Comparison of ENCODE assay signal across 9 mouse cellular contexts in genomic region chr14:54572790-54573736, GRCm38 (mm10). TPM values are rescaled to one million over a fixed set of nuclear protein-coding genes. Genes with fewer than 3 reads are reported as not detected.
A peak's percentile ranks its signal among the peaks of the same experiment; 100 is the strongest.
DNase-seq lines count a peak whose midpoint lies in the region; ATAC-seq and TF ChIP-seq lines count a peak whose summit lies in the region.
"Had no signal": no experiment of that assay in that cellular context is flagged by ENCODE, and none has a peak within 500 bp of the region (broad histone marks: within the 10 kb centered on the region; RNA-seq: fewer than 3 reads in every experiment).

No protein-coding gene starts in this region.

- WGBS in hindbrain, embryonic 13.5 days, result 7% methylated on average over 14 of the region's 14 CpGs
- WGBS in liver, embryonic 11.5 days, result 20% methylated on average over 14 of the region's 14 CpGs
- WGBS in neural tube, embryonic 12.5 days, result 7% methylated on average over 14 of the region's 14 CpGs

- no peak for DNase-seq in G1E (ENCODE audit: low spot score)
- peak; percentile 55 for DNase-seq in embryo, embryonic 11.5 days (ENCODE audit: low read depth, low spot score)
- DNase-seq in liver, embryonic 11.5 days (ENCODE audit: low spot score), result no peak
- DNase-seq in thymus, postnatal 4 days, result no peak
- DNase-seq in left cerebral cortex, adult 11 months (ENCODE audit: low spot score), result no peak

- H3K9me3 ChIP-seq in G1E (replicated peaks), result peaks cover 28% of the 10 kb centered on the region
- no peaks in the 10 kb centered on the region for H3K9me3 ChIP-seq in hindbrain, embryonic 13.5 days
- H3K9me3 ChIP-seq in liver, embryonic 11.5 days (ENCODE audit: control insufficient read depth, low read length), result no peaks in the 10 kb centered on the region
- H3K9me3 ChIP-seq in neural tube, embryonic 12.5 days, result no peaks in the 10 kb centered on the region

- H3K9ac ChIP-seq in hindbrain, embryonic 13.5 days, result peak overlapping the region; percentile 53
- peak overlapping the region; percentile 9; the same call in 1 of the 2 replicates for H3K9ac ChIP-seq in liver, embryonic 11.5 days (ENCODE audit: low read depth, low read length)
- peak overlapping the region; percentile 30; the same call in 1 of the 2 replicates for H3K9ac ChIP-seq in neural tube, embryonic 12.5 days

- peak overlapping the region; percentile 78 for H3K27ac ChIP-seq in hindbrain, embryonic 13.5 days
- peak overlapping the region; percentile 22; the same call in 1 of the 2 replicates for H3K27ac ChIP-seq in liver, embryonic 11.5 days (ENCODE audit: low read depth, low read length)
- no peak overlapping the region for H3K27ac ChIP-seq in neural tube, embryonic 12.5 days

- H3K4me2 ChIP-seq in hindbrain, embryonic 13.5 days, result peak overlapping the region; percentile 79
- H3K4me2 ChIP-seq in liver, embryonic 11.5 days, result peak overlapping the region; percentile 77
- peak overlapping the region; percentile 75 for H3K4me2 ChIP-seq in neural tube, embryonic 12.5 days (replicated peaks)

- no peak for TF ChIP-seq CTCF in G1E (IDR thresholded peaks at IDR 0.05; ENCODE audit: low read depth, low read length)

- no peaks in the 10 kb centered on the region for H3K36me3 ChIP-seq in G1E (replicated peaks)
- peaks cover 3% of the 10 kb centered on the region; the same call in 1 of the 2 replicates for H3K36me3 ChIP-seq in hindbrain, embryonic 13.5 days
- peaks cover 6% of the 10 kb centered on the region; the same call in 1 of the 2 replicates for H3K36me3 ChIP-seq in liver, embryonic 11.5 days (ENCODE audit: control insufficient read depth, insufficient read depth, low read length)
- peaks cover 27% of the 10 kb centered on the region for H3K36me3 ChIP-seq in neural tube, embryonic 12.5 days

- H3K4me1 ChIP-seq in G1E (ENCODE audit: insufficient read depth, low read depth, low read length), result peaks cover 61% of the 10 kb centered on the region
- H3K4me1 ChIP-seq in hindbrain, embryonic 13.5 days (replicated peaks), result peaks cover 69% of the 10 kb centered on the region
- peaks cover 33% of the 10 kb centered on the region for H3K4me1 ChIP-seq in liver, embryonic 11.5 days (replicated peaks; ENCODE audit: control insufficient read depth, insufficient read depth, low read length)
- H3K4me1 ChIP-seq in neural tube, embryonic 12.5 days, result peaks cover 68% of the 10 kb centered on the region

- peaks cover 70% of the 10 kb centered on the region for H3K27me3 ChIP-seq in G1E (ENCODE audit: insufficient read depth, low read length)
- H3K27me3 ChIP-seq in hindbrain, embryonic 13.5 days, result peaks cover 51% of the 10 kb centered on the region
- H3K27me3 ChIP-seq in liver, embryonic 11.5 days (replicated peaks; ENCODE audit: control insufficient read depth, insufficient read depth, low read length), result peaks cover 46% of the 10 kb centered on the region
- peaks cover 12% of the 10 kb centered on the region; the same call in 1 of the 2 replicates for H3K27me3 ChIP-seq in neural tube, embryonic 12.5 days (replicated peaks)

- peak; percentile 8; the same call in 1 of the 2 replicates for ATAC-seq in G1E (ENCODE audit: extremely low read depth, insufficient number of reproducible peaks, low FRiP score, poor library complexity, severe bottlenecking)
- ATAC-seq in hindbrain, embryonic 13.5 days (ENCODE audit: low FRiP score), result peak; percentile 7; the same call in 1 of the 2 replicates
- 0 out of 2 replicates have a peak, but pooled peaks have one; percentile 16 for ATAC-seq in liver, embryonic 11.5 days (replicated peaks; ENCODE audit: low FRiP score)
- ATAC-seq in neural tube, embryonic 12.5 days (ENCODE audit: low FRiP score, low read depth), result peak; percentile 21; the same call in 1 of the 2 replicates
- ATAC-seq in erythroid progenitor cell, adult 5-6 weeks (replicated peaks; ENCODE audit: low FRiP score, poor library complexity, severe bottlenecking), result no peak

- H3K4me3 ChIP-seq in G1E (ENCODE audit: low read depth, low read length), result peak overlapping the region; percentile 62; the same call in 1 of the 2 replicates
- H3K4me3 ChIP-seq in hindbrain, embryonic 13.5 days, result peak overlapping the region; percentile 58
- peak overlapping the region; percentile 68 for H3K4me3 ChIP-seq in liver, embryonic 11.5 days (ENCODE audit: low read depth, low read length)
- peak overlapping the region; percentile 72; the same call in 1 of the 2 replicates for H3K4me3 ChIP-seq in neural tube, embryonic 12.5 days

RNA-seq across cellular contexts. Expression of gene Ajuba, which starts 4.3 kb away (rescaled TPM):
- total RNA-seq in G1E (2014; fragmentation: Nextera tagmentation) (not detected in 2 replicates), G1E (2017) (0.17 TPM in 1 of 2 replicates, not detected in the other)
- 0.02 TPM in 1 of 2 replicates, not detected in the other for polyA plus RNA-seq in G1E (2012)
- polyA plus RNA-seq in hindbrain, embryonic 13.5 days (2015; fragmentation: Nextera tagmentation; extraction: Ambion mirVana), result 9.8 and 10.0 TPM in 2 replicates
- polyA plus RNA-seq in liver, embryonic 11.5 days (2014; fragmentation: Nextera tagmentation; extraction: Ambion mirVana), result 15.0 and 17.8 TPM in 2 replicates
- 32.9 and 36.6 TPM in 2 replicates for polyA plus RNA-seq in neural tube, embryonic 12.5 days (2016; fragmentation: Nextera tagmentation; extraction: Ambion mirVana)
- 2.5 TPM in 1 of 2 replicates, not detected in the other for total RNA-seq in erythroid progenitor cell, adult 5-6 weeks (2015; ENCODE audit: low replicate concordance)
- total RNA-seq in erythroid progenitor cell, adult 5-6 weeks (2017; ENCODE audit: low replicate concordance), result not detected in 2 replicates

RNA-seq across cellular contexts. Expression of gene Haus4, which starts 18.6 kb away (rescaled TPM):
- total RNA-seq in G1E (2014; fragmentation: Nextera tagmentation) (42.7 and 46.4 TPM in 2 replicates), G1E (2017) (57.9 and 66.6 TPM in 2 replicates)
- 46.1 and 60.3 TPM in 2 replicates for polyA plus RNA-seq in G1E (2012)
- 19.8 and 21.3 TPM in 2 replicates for polyA plus RNA-seq in hindbrain, embryonic 13.5 days (2015; fragmentation: Nextera tagmentation; extraction: Ambion mirVana)
- 71.6 and 76.4 TPM in 2 replicates for polyA plus RNA-seq in liver, embryonic 11.5 days (2014; fragmentation: Nextera tagmentation; extraction: Ambion mirVana)
- 32.1 and 37.9 TPM in 2 replicates for polyA plus RNA-seq in neural tube, embryonic 12.5 days (2016; fragmentation: Nextera tagmentation; extraction: Ambion mirVana)
- 63.4 and 91.4 TPM in 2 replicates for total RNA-seq in erythroid progenitor cell, adult 5-6 weeks (2015; ENCODE audit: low replicate concordance)
- total RNA-seq in erythroid progenitor cell, adult 5-6 weeks (2017; ENCODE audit: low replicate concordance), result 43.3 and 75.6 TPM in 2 replicates

RNA-seq across cellular contexts. Expression of gene 4931414P19Rik, which starts 32.7 kb away (rescaled TPM):
- total RNA-seq in G1E (2014; fragmentation: Nextera tagmentation), result 9.0 and 25.1 TPM in 2 replicates
- 2.6 and 4.8 TPM in 2 replicates for total RNA-seq in G1E (2017)
- 21.3 and 25.6 TPM in 2 replicates for polyA plus RNA-seq in G1E (2012)
- polyA plus RNA-seq in hindbrain, embryonic 13.5 days (2015; fragmentation: Nextera tagmentation; extraction: Ambion mirVana), result 6.8 and 7.6 TPM in 2 replicates
- 5.6 and 5.8 TPM in 2 replicates for polyA plus RNA-seq in liver, embryonic 11.5 days (2014; fragmentation: Nextera tagmentation; extraction: Ambion mirVana)
- 8.4 and 8.6 TPM in 2 replicates for polyA plus RNA-seq in neural tube, embryonic 12.5 days (2016; fragmentation: Nextera tagmentation; extraction: Ambion mirVana)
- total RNA-seq in erythroid progenitor cell, adult 5-6 weeks (2015; ENCODE audit: low replicate concordance), result 1.3 and 14.1 TPM in 2 replicates
- total RNA-seq in erythroid progenitor cell, adult 5-6 weeks (2017; ENCODE audit: low replicate concordance), result 2.2 and 4.7 TPM in 2 replicates

RNA-seq across cellular contexts. Expression of gene Psmb5, which starts 44.8 kb away (rescaled TPM):
- total RNA-seq in G1E (2014; fragmentation: Nextera tagmentation) (26.5 and 32.1 TPM in 2 replicates), G1E (2017) (50.8 and 56.8 TPM in 2 replicates)
- polyA plus RNA-seq in G1E (2012), result 149 and 159 TPM in 2 replicates
- polyA plus RNA-seq in hindbrain, embryonic 13.5 days (2015; fragmentation: Nextera tagmentation; extraction: Ambion mirVana), result 439 and 447 TPM in 2 replicates
- 411 and 417 TPM in 2 replicates for polyA plus RNA-seq in liver, embryonic 11.5 days (2014; fragmentation: Nextera tagmentation; extraction: Ambion mirVana)
- 404 and 429 TPM in 2 replicates for polyA plus RNA-seq in neural tube, embryonic 12.5 days (2016; fragmentation: Nextera tagmentation; extraction: Ambion mirVana)
- total RNA-seq in erythroid progenitor cell, adult 5-6 weeks (2015; ENCODE audit: low replicate concordance), result 44.9 and 56.2 TPM in 2 replicates
- 8.7 and 14.7 TPM in 2 replicates for total RNA-seq in erythroid progenitor cell, adult 5-6 weeks (2017; ENCODE audit: low replicate concordance)

RNA-seq across cellular contexts. Expression of gene Psmb11, which starts 48.2 kb away (rescaled TPM):
- not detected in 2 replicates for total RNA-seq in G1E (2014; fragmentation: Nextera tagmentation)
- total RNA-seq in G1E (2017), result 0.11 and 0.12 TPM in 2 replicates
- polyA plus RNA-seq in G1E (2012), result not detected in 2 replicates
- polyA plus RNA-seq in hindbrain, embryonic 13.5 days (2015; fragmentation: Nextera tagmentation; extraction: Ambion mirVana), result not detected in 2 replicates
- not detected in 2 replicates for polyA plus RNA-seq in liver, embryonic 11.5 days (2014; fragmentation: Nextera tagmentation; extraction: Ambion mirVana)
- not detected in 2 replicates for polyA plus RNA-seq in neural tube, embryonic 12.5 days (2016; fragmentation: Nextera tagmentation; extraction: Ambion mirVana)
- not detected in 2 replicates for total RNA-seq in erythroid progenitor cell, adult 5-6 weeks (2015; ENCODE audit: low replicate concordance)
- not detected in 2 replicates for total RNA-seq in erythroid progenitor cell, adult 5-6 weeks (2017; ENCODE audit: low replicate concordance)
- total RNA-seq: common myeloid progenitor, adult 5-6 weeks had no signal

Comparison
In these comparisons a context has a peak if more than half of its experiments do, and no peak if none do; other contexts are left out.
1. RNA of gene Ajuba, which starts 4.3 kb away (polyA plus RNA-seq): 32.9 to 36.6 TPM in neural tube, embryonic 12.5 days, 15.0 to 17.8 TPM in liver, embryonic 11.5 days and 9.8 to 10.0 TPM in hindbrain, embryonic 13.5 days; 0.02 TPM in G1E; every median in the first group is over 10 times any median in the second.
2. Peak in every context shown above with its lines, with median percentiles within 50 percentile points of each other: H3K4me3 ChIP-seq, H3K4me2 ChIP-seq and H3K9ac ChIP-seq.